Mouse (Mus musculus): Measurements from ENCODE around the gene Arvcf. TPM values are rescaled to one million over a fixed set of nuclear protein-coding genes. Genes with fewer than 3 reads are reported as not detected.
A peak's percentile ranks its signal among the peaks of the same experiment; 100 is the strongest.

The Arvcf gene
- polyA plus RNA-seq, 1 experiment: 17.1 TPM

DNA sequence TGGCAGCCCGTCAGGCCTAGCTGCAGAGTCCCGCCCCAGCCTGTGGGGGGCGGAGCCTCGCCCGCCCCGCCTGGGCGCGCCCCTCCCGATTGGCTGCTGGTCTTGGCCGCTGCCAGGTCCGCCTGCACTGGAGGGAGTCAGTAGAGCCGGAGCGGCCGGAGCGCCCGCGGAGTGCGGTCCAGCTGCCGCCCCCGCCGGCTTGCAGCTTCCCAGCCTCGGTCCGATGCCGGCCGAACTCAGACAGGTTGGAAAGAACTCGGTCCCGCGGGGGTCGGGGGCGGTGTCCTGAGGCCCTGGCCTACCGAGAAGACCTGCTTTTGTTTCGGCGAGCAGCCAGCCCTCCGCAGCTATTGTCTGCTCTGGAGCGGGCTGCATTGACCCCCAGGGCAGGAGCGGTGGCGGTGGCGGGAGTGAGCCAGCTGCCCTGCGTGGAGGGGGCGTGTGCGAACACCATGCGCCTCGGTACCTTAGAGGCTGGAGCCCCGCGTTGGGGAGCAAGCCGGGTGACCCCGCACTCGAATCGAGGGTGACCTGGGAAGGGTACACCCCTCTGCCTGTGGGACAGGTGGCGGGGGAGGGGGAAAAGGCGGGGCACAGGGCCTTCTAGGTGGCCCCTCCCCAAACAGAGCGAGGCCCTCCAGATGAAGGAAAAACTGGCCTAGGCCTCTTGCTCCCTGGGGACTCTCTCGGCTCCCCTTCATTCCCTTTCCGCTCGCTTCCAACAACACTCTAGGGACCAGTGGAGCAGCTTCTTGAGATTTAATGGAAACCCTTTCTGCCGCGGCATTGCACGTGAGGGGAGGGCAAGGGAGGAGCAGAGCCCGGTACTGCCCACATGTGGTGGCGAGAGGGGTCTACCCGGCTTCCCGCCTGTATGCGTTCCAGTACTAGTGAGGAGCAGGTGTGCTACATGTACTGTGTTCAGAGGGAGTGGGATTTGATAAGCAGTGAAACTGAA lies 44.8 kb downstream of the Arvcf start:
- Histone ChIP-seq H3K36me3 (ENCODE audit: control insufficient read depth, insufficient read depth, low read length) (no peaks in the 10 kb centered on the region), H3K27ac (ENCODE audit: insufficient read depth, low read depth, low read length) (0 out of 2 replicates have a peak overlapping the region, but pooled peaks have one; percentile 11), H3K27me3 (ENCODE audit: control insufficient read depth, insufficient read depth, low read length) (no peaks in the 10 kb centered on the region), H3K4me1 (ENCODE audit: control insufficient read depth, insufficient read depth, insufficient read length, low read length) (peaks cover 13% of the 10 kb centered on the region), H3K4me3 (ENCODE audit: low read depth, low read length) (peak overlapping the region; percentile 80)
- under 1% methylated on average over 63 of the region's 63 CpGs for WGBS
- TF ChIP-seq POLR2A (IDR thresholded peaks at IDR 0.05; ENCODE audit: low read depth, low read length) (peak; percentile 50), CTCF (IDR thresholded peaks at IDR 0.05; ENCODE audit: extremely low read depth, insufficient read length, insufficient replicate concordance, low read depth, low read length) (no peak)

DNA sequence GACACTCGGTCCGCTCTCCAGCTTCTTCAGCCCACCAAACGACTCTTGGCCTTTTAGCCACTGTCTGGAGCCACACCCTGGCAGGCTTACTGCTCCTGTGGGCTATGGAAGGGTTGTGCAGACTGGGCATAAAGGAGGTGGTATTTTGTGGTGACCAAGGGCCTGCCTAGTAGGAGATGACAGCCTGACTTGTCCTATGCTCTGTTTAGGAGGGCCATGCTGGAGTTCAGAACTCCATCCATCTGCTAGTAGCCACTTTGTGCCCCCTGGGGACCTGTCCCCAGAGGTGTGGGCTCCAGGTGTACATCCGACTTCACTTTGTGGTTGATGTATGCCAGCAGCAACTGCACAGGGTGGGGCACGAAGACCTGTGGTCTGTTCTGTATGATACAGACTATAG lies 45.6 kb downstream of the Arvcf start:
- no peaks in the 10 kb centered on the region for H3K27me3 ChIP-seq (ENCODE audit: control insufficient read depth, insufficient read depth, low read length)
- 59% methylated on average over 5 of the region's 5 CpGs for WGBS
- 0 out of 2 replicates have a peak overlapping the region, but pooled peaks have one; percentile 1 for H3K4me3 ChIP-seq (ENCODE audit: low read depth, low read length)
- H3K4me1 ChIP-seq (ENCODE audit: control insufficient read depth, insufficient read depth, insufficient read length, low read length): peaks cover 8% of the 10 kb centered on the region
- H3K36me3 ChIP-seq (ENCODE audit: control insufficient read depth, insufficient read depth, low read length): no peaks in the 10 kb centered on the region
- TF ChIP-seq POLR2A (IDR thresholded peaks at IDR 0.05; ENCODE audit: low read depth, low read length) (no peak), CTCF (IDR thresholded peaks at IDR 0.05; ENCODE audit: extremely low read depth, insufficient read length, insufficient replicate concordance, low read depth, low read length) (no peak)
- H3K27ac ChIP-seq (ENCODE audit: insufficient read depth, low read depth, low read length): no peak overlapping the region

DNA sequence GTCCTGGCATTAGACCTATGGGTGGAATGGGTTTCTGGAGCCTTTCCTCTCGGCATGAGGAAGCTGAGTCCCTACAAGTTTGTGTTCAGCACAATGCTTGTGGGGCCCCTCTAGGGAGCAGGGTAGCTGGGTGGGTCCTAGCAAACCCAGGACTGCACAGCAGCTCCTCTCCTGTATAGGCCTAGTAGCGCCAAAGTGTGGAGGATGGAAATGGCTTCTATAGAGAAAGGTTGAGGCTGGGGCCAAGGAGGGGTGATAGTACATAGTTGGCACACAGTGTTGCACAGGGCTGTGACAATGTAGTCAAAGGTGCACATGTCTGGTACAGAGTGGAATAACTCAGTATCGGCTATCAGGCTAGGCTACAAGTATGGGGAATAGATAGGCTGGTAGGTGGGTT lies 46.1 kb downstream of the Arvcf start:
- Histone ChIP-seq H3K27me3 (ENCODE audit: control insufficient read depth, insufficient read depth, low read length) (no peaks in the 10 kb centered on the region), H3K27ac (ENCODE audit: insufficient read depth, low read depth, low read length) (no peak overlapping the region), H3K36me3 (ENCODE audit: control insufficient read depth, insufficient read depth, low read length) (no peaks in the 10 kb centered on the region), H3K4me3 (ENCODE audit: low read depth, low read length) (no peak overlapping the region), H3K4me1 (ENCODE audit: control insufficient read depth, insufficient read depth, insufficient read length, low read length) (peaks cover 8% of the 10 kb centered on the region)
- TF ChIP-seq CTCF (IDR thresholded peaks at IDR 0.05; ENCODE audit: extremely low read depth, insufficient read length, insufficient replicate concordance, low read depth, low read length) (no peak), POLR2A (IDR thresholded peaks at IDR 0.05; ENCODE audit: low read depth, low read length) (no peak)
- WGBS: 90% methylated on average over 3 of the region's 3 CpGs

DNA sequence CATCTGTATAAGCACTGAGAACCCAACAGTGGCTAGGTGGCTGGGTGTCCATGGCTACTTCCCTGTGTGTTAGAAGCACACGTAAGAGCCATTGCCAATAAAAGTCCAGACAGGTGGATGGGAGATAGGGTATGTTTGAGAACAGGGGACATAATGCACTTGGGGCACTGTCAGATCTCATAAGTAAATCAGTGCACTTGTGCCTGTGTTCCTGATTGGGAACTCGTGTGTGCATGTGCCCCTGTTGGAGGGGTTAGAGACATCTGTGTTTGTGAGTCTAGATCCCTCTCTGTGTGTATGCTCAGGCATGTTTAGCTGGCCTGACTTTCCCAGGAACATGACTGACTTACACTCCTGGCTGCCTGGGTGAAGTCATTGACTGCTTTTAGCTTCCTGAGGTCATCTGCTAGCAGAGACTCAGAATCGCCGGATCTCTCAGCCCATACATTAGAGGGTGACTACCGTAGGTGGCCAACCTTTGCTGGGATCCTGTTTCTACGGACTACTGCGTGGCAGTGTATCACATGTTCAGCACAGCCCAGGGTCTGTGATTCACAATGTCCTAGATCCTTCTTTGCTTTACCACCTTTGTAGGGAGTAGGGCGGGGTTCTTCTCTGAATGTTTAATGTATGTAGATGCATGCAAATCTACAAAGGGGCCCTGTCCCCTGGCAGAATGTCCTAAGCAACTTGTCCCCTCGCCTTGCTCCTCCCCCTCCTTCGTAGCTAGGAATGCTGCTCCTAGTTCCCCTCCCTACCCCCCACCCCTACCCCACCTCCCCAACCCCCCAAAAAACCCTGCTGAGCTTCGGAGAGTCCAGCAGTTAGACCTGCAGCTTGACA lies 47.0 kb downstream of the Arvcf start:
- Histone ChIP-seq H3K36me3 (ENCODE audit: control insufficient read depth, insufficient read depth, low read length) (no peaks in the 10 kb centered on the region), H3K27ac (ENCODE audit: insufficient read depth, low read depth, low read length) (no peak overlapping the region), H3K4me3 (ENCODE audit: low read depth, low read length) (no peak overlapping the region), H3K27me3 (ENCODE audit: control insufficient read depth, insufficient read depth, low read length) (no peaks in the 10 kb centered on the region), H3K4me1 (ENCODE audit: control insufficient read depth, insufficient read depth, insufficient read length, low read length) (peaks cover 8% of the 10 kb centered on the region)
- TF ChIP-seq POLR2A (IDR thresholded peaks at IDR 0.05; ENCODE audit: low read depth, low read length) (no peak), CTCF (IDR thresholded peaks at IDR 0.05; ENCODE audit: extremely low read depth, insufficient read length, insufficient replicate concordance, low read depth, low read length) (no peak)
- WGBS: 76% methylated on average over 11 of the region's 11 CpGs

GRCm38 (mm10) chr16:18395620-18396036 lies 47.6 kb downstream of the Arvcf start:
- H3K4me1 ChIP-seq (ENCODE audit: control insufficient read depth, insufficient read depth, insufficient read length, low read length): peaks cover 8% of the 10 kb centered on the region
- H3K4me3 ChIP-seq (ENCODE audit: low read depth, low read length): no peak overlapping the region
- WGBS: 69% methylated on average over 6 of the region's 7 CpGs
- no peak for TF ChIP-seq CTCF (IDR thresholded peaks at IDR 0.05; ENCODE audit: extremely low read depth, insufficient read length, insufficient replicate concordance, low read depth, low read length)
- no peak for TF ChIP-seq POLR2A (IDR thresholded peaks at IDR 0.05; ENCODE audit: low read depth, low read length)
- no peaks in the 10 kb centered on the region for H3K27me3 ChIP-seq (ENCODE audit: control insufficient read depth, insufficient read depth, low read length)
- no peak overlapping the region for H3K27ac ChIP-seq (ENCODE audit: insufficient read depth, low read depth, low read length)
- H3K36me3 ChIP-seq (ENCODE audit: control insufficient read depth, insufficient read depth, low read length): no peaks in the 10 kb centered on the region

- whole genome bisulfite sequencing: 51% methylated on average over 2 of the region's 2 CpGs
- Histone ChIP-seq H3K36me3 (ENCODE audit: control insufficient read depth, insufficient read depth, low read length) (no peaks in the 10 kb centered on the region), H3K27ac (ENCODE audit: insufficient read depth, low read depth, low read length) (no peak overlapping the region), H3K4me1 (ENCODE audit: control insufficient read depth, insufficient read depth, insufficient read length, low read length) (peaks cover 8% of the 10 kb centered on the region), H3K27me3 (ENCODE audit: control insufficient read depth, insufficient read depth, low read length) (no peaks in the 10 kb centered on the region), H3K4me3 (ENCODE audit: low read depth, low read length) (no peak overlapping the region)
- TF ChIP-seq CTCF (IDR thresholded peaks at IDR 0.05; ENCODE audit: extremely low read depth, insufficient read length, insufficient replicate concordance, low read depth, low read length): no peak
- no peak for TF ChIP-seq POLR2A (IDR thresholded peaks at IDR 0.05; ENCODE audit: low read depth, low read length)
Measured at GRCm38 (mm10) chr16:18396201-18396600, 48.2 kb downstream of the Arvcf start.

All from small intestine, adult 2 months (tissue).